Mouse (Mus musculus) lung, embryonic 14.5 days (tissue): ENCODE data around the gene Rasgef1b. TPM values are rescaled to one million over a fixed set of nuclear protein-coding genes. Genes with fewer than 3 reads are reported as not detected.

Experiments used
- ATAC-seq: fragments of 200-750 bp; cut with Nextera tagmentation; 2 replicates; pipeline ENCODE4 v1.8.0; 2017; ENCODE audit warnings: mild to moderate bottlenecking, moderate TSS enrichment, moderate library complexity; ENCODE audit not compliant: insufficient read depth
- DNase-seq: peaks from one replicate; pipeline ENCODE4 v3.0.0-alpha.2; 2015
- H3K27ac ChIP-seq: fragments of 300-500 bp; sonication (generic); 2 replicates; pipeline ENCODE4 v1.5.1; 2014; ENCODE audit warnings: low read depth, mild to moderate bottlenecking, moderate library complexity
- H3K27me3 ChIP-seq: fragments of 300-500 bp; sonication (generic); 2 replicates; pipeline ENCODE4 v1.6.1; 2014; ENCODE audit warnings: low read length, control low read depth; ENCODE audit not compliant: insufficient read depth
- H3K36me3 ChIP-seq: fragments of 300-500 bp; sonication (generic); 2 replicates; pipeline ENCODE4 v1.6.1; 2014; ENCODE audit warnings: control low read depth; ENCODE audit not compliant: insufficient read depth
- H3K4me1 ChIP-seq: fragments of 300-500 bp; sonication (generic); 2 replicates; pipeline ENCODE4 v1.6.1; 2014; ENCODE audit warnings: antibody characterized with exemption, control low read depth; ENCODE audit not compliant: insufficient read depth
- H3K4me2 ChIP-seq: fragments of 300-500 bp; sonication (generic); 2 replicates; pipeline ENCODE4 v1.6.1; 2014; ENCODE audit warnings: mild to moderate bottlenecking
- H3K4me3 ChIP-seq: fragments of 300-500 bp; sonication (generic); 2 replicates; pipeline ENCODE4 v1.5.1; 2014; ENCODE audit warnings: low read depth, low read length
- H3K9ac ChIP-seq: fragments of 300-500 bp; sonication (generic); 2 replicates; pipeline ENCODE4 v1.6.1; 2014
- H3K9me3 ChIP-seq: fragments of 300-500 bp; sonication (generic); 2 replicates; pipeline ENCODE4 v1.6.1; 2016; ENCODE audit warnings: low read depth, low read length, control low read depth
- CTCF ChIP-seq: IDR thresholded peaks from 2 replicates; pipeline ENCODE4 v1.5.1; 2016; ENCODE audit warnings: antibody characterized with exemption, low read depth
- WGBS: fragments of 180-500 bp; shearing (Covaris S2); extraction: QIAGEN DNeasy Blood & Tissue Kit; methylation state at CpG from one replicate; pipeline ENCODE4 v1.1.7; 2014; 5-methylcytosine and 5-hydroxymethylcytosine counted together
- polyA plus RNA-seq: library from polyadenylated mRNA; unstranded; fragments of >200 nt; fragmentation: Nextera tagmentation; extraction: Ambion mirVana; gene quantifications from 2 replicates; pipeline ENCODE4 v1.2.1, GENCODE M21; 2014

Rasgef1b gene
- polyA plus RNA-seq, 1 experiment from 2014 or later = 15.9 TPM

DNA sequence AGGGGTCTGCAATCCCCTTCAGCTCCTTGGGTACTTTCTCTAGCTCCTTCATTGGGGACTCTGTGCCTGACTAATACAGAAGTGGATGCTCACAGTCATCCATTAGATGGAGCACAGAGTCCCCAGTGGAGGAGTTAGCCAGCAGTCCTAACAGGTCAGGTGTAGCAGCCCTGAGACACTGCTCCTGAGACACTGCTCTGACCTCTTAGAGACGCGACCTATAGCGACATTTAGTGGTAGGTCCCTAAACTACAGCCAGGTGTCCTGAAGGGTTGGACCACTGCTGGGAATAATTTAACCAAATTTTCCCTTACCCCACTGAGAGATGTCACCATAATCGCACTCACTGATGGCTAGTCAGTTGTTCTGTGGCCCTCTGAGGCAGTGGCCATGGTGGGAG lies 150.2 kb downstream of the Rasgef1b start:
- Histone ChIP-seq H3K4me2 (no peak overlapping the region), H3K27ac (no peak overlapping the region), H3K36me3 (no peaks in the 10 kb centered on the region), H3K4me3 (no peak overlapping the region), H3K9me3 (no peaks in the 10 kb centered on the region), H3K27me3 (no peaks in the 10 kb centered on the region), H3K4me1 (0 out of 2 replicates have a peak, but pooled peaks cover 5% of the 10 kb centered on the region), H3K9ac (no peak overlapping the region)
- ATAC-seq = peak; percentile 49; the same call in 1 of the 2 replicates
- TF ChIP-seq CTCF = peak; percentile 79
- peak; percentile 81 for DNase-seq
- WGBS = 9% methylated on average over 4 of the region's 4 CpGs

GRCm38 (mm10) chr5:99575897-99576296 lies 153.0 kb downstream of the Rasgef1b start:
- Histone ChIP-seq H3K4me3 (no peak overlapping the region), H3K27ac (no peak overlapping the region), H3K4me1 (no peaks in the 10 kb centered on the region), H3K36me3 (no peaks in the 10 kb centered on the region), H3K27me3 (no peaks in the 10 kb centered on the region), H3K9ac (no peak overlapping the region), H3K4me2 (no peak overlapping the region), H3K9me3 (no peaks in the 10 kb centered on the region)
- WGBS = 57% methylated on average over 8 of the region's 8 CpGs
- DNase-seq = no peak
- ATAC-seq = no peak
- TF ChIP-seq CTCF = no peak

DNA sequence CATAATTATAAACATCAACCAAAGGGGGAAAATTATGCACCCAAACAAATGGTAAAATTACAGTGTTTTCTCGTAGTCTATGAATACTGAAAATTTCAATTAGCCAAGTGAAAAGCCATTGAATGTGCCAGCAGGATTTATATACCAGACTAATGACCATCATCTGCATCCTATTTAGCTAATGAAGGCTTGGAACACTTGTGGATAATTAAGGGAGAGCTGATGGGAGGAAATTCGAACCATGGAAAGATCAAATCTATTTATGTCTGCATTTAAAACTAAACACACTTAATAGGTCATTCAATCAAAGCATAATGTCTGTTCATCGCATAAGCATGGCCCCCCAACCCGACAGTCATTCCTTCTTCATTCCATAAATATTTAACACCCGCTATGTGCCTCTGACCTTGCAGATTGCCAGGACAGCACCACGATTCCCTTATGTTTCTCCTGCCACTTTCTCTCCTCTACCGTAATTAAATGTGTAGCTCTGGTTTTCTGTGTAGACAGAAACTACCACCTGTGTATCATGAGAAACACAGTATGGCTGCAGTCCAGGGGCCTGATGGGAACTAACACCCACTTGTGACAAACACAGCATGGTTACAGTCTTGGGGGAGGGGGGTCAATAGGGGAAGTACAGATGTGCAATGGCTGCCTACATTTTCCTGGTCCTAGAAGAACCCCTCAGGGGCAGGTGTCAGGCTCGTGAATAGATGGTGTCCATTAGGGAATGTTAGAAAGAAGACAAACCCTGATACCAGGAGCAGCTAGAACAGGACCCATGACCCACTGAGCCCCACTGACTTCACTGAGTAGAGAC lies 164.2 kb downstream of the Rasgef1b start:
- H3K27me3 ChIP-seq = no peaks in the 10 kb centered on the region
- DNase-seq (no peak), ATAC-seq (no peak)
- no peak overlapping the region for H3K4me3 ChIP-seq
- no peaks in the 10 kb centered on the region for H3K36me3 ChIP-seq
- H3K9ac ChIP-seq = no peak overlapping the region
- no peaks in the 10 kb centered on the region for H3K9me3 ChIP-seq
- TF ChIP-seq CTCF = no peak
- H3K4me1 ChIP-seq = no peaks in the 10 kb centered on the region
- H3K4me2 ChIP-seq = no peak overlapping the region
- 55% methylated on average over 8 of the region's 8 CpGs for WGBS
- H3K27ac ChIP-seq = no peak overlapping the region

GRCm38 (mm10) chr5:99562096-99562495 lies 166.8 kb downstream of the Rasgef1b start:
- WGBS = 75% methylated on average over 6 of the region's 6 CpGs
- Histone ChIP-seq H3K27me3 (no peaks in the 10 kb centered on the region), H3K36me3 (no peaks in the 10 kb centered on the region), H3K9ac (no peak overlapping the region), H3K4me3 (no peak overlapping the region), H3K9me3 (no peaks in the 10 kb centered on the region), H3K4me1 (no peaks in the 10 kb centered on the region), H3K4me2 (no peak overlapping the region), H3K27ac (no peak overlapping the region)
- DNase-seq (no peak), ATAC-seq (no peak)
- TF ChIP-seq CTCF = no peak

DNA sequence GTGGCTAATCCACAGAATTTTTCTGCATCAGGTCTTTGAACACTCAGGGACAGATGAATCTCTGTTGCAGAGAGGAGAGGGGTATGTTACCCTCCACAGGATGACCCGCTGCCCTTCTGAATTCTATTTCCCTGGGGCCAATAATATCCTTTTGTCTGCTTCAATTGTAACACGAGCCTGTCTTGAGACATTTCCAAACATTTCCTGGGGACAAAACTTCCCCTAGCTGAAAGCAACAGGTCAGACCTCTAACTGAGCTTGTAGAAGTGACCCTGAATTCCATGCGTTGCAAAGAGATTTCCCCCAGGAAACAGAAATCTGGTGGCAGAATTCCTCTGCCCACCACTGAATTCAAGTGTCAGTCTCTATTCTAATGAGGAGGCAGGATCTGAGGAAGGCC lies 169.1 kb downstream of the Rasgef1b start:
- DNase-seq = no peak
- Histone ChIP-seq H3K27me3 (no peaks in the 10 kb centered on the region), H3K4me2 (no peak overlapping the region), H3K9ac (no peak overlapping the region), H3K9me3 (no peaks in the 10 kb centered on the region), H3K27ac (no peak overlapping the region), H3K4me3 (no peak overlapping the region), H3K4me1 (no peaks in the 10 kb centered on the region), H3K36me3 (no peaks in the 10 kb centered on the region)
- 20% methylated on average over 3 of the region's 3 CpGs for WGBS
- TF ChIP-seq CTCF = no peak
- ATAC-seq = no peak

GRCm38 (mm10) chr5:99558231-99558630 lies 170.6 kb downstream of the Rasgef1b start:
- ATAC-seq (no peak), DNase-seq (no peak)
- Histone ChIP-seq H3K9ac (no peak overlapping the region), H3K4me1 (no peaks in the 10 kb centered on the region), H3K4me2 (no peak overlapping the region), H3K36me3 (no peaks in the 10 kb centered on the region), H3K4me3 (no peak overlapping the region), H3K27me3 (no peaks in the 10 kb centered on the region), H3K9me3 (no peaks in the 10 kb centered on the region), H3K27ac (no peak overlapping the region)
- no peak for TF ChIP-seq CTCF
- 40% methylated on average over 9 of the region's 9 CpGs for WGBS

DNA sequence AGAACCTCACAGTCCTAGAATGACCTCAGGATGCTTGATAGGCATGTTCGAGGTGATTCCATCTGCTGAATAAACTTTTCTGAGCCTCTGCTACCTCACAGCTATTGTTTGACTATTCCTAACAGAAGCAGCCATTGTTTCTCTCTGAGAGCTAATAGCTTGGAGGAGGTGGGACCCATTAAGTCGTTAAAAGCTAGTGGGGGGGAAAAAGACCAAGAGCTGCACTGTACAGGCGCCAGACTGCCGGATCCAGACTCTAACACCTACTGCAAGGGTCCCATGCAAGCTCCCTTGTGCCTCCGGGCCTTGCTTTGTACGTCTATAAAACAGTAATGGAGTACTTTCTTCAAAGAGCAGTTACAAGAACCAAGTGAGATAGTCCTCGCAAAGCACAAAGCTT lies 176.2 kb downstream of the Rasgef1b start:
- no peak overlapping the region for H3K4me3 ChIP-seq
- TF ChIP-seq CTCF = no peak
- H3K4me1 ChIP-seq = no peaks in the 10 kb centered on the region
- no peak overlapping the region for H3K27ac ChIP-seq
- H3K9ac ChIP-seq = no peak overlapping the region
- no peaks in the 10 kb centered on the region for H3K27me3 ChIP-seq
- peak; percentile 31; the same call in 1 of the 2 replicates for ATAC-seq
- DNase-seq = no peak
- H3K9me3 ChIP-seq = no peaks in the 10 kb centered on the region
- no peaks in the 10 kb centered on the region for H3K36me3 ChIP-seq
- H3K4me2 ChIP-seq = no peak overlapping the region
- 50% methylated on average over 7 of the region's 7 CpGs for WGBS
